Mouse (Mus musculus) heart, postnatal 0 days (tissue): ENCODE data around the gene Rims1.

Experiments
- CTCF ChIP-seq: IDR thresholded peaks from 2 replicates; pipeline ENCODE4 v1.5.1; 2016; ENCODE audit warnings: antibody characterized with exemption, control low read depth, low read depth
- EP300 ChIP-seq: IDR thresholded peaks from 2 replicates; pipeline ENCODE4 v1.6.1; 2016; ENCODE audit warnings: antibody characterized with exemption, low read depth

- no peak for TF ChIP-seq CTCF
- TF ChIP-seq EP300: no peak
Observed at GRCm38 (mm10) chr1:22650588-22650987, 155.2 kb downstream of the Rims1 start.
